Mouse (Mus musculus) T-helper 17 cell (primary cell): ENCODE results near the gene Zfp217.

Source experiments
- in situ Hi-C, 2 experiments: fragments of 300-600 bp; cut with MboI, MseI; formaldehyde crosslinking; loops; 1 replicate in 1 of 2; 2 replicates in 1 of 2; pipeline ENCODE4 v1.15.1; 2025; ENCODE audit warnings: high pct_unique_total_duplicates in 2 of 2

The Zfp217 gene

GRCm38 (mm10) chr2:170159795-170160568 lies 12.1 kb upstream of the Zfp217 start:
- in situ Hi-C loops: loop anchor here in 1 of 2 experiments (5.0 kb wide), 1 partner anchor 1568 kb away; no protein-coding TSS in a partner anchor

GRCm38 (mm10) chr2:170158987-170159386 lies 11.1 kb upstream of the Zfp217 start:
- in situ Hi-C loops: no loop called here

- in situ Hi-C loops: no loop called here
Measured at GRCm38 (mm10) chr2:170158251-170158650, 10.3 kb upstream of the Zfp217 start.

GRCm38 (mm10) chr2:170157280-170158200 lies 9.6 kb upstream of the Zfp217 start:
- in situ Hi-C loops: no loop called here

GRCm38 (mm10) chr2:170155089-170155740 lies 7.3 kb upstream of the Zfp217 start:
- in situ Hi-C loops: no loop called here

- in situ Hi-C loops: no loop called here
Measured at GRCm38 (mm10) chr2:170154738-170155088, 6.8 kb upstream of the Zfp217 start.

GRCm38 (mm10) chr2:170154301-170154721 lies 6.4 kb upstream of the Zfp217 start:
- in situ Hi-C loops: no loop called here

- in situ Hi-C loops: no loop called here
Measured at GRCm38 (mm10) chr2:170153421-170154271, 5.7 kb upstream of the Zfp217 start.

- in situ Hi-C loops: no loop called here
Measured at GRCm38 (mm10) chr2:170152856-170153255, 5.0 kb upstream of the Zfp217 start.

- in situ Hi-C loops: no loop called here
Measured at GRCm38 (mm10) chr2:170152036-170152686, 4.3 kb upstream of the Zfp217 start.

GRCm38 (mm10) chr2:170151470-170151869 lies 3.6 kb upstream of the Zfp217 start:
- in situ Hi-C loops: no loop called here

- in situ Hi-C loops: no loop called here
Measured at GRCm38 (mm10) chr2:170148828-170149227, 925 bp upstream of the Zfp217 start.

- in situ Hi-C loops: no loop called here
Measured at GRCm38 (mm10) chr2:170147170-170147569, 733 bp downstream of the Zfp217 start.

GRCm38 (mm10) chr2:170144343-170144742 lies 3.6 kb downstream of the Zfp217 start:
- in situ Hi-C loops: no loop called here

- in situ Hi-C loops: no loop called here
Measured at GRCm38 (mm10) chr2:170143861-170144260, 4.0 kb downstream of the Zfp217 start.

GRCm38 (mm10) chr2:170142542-170142941 lies 5.4 kb downstream of the Zfp217 start:
- in situ Hi-C loops: no loop called here

GRCm38 (mm10) chr2:170141481-170141880 lies 6.4 kb downstream of the Zfp217 start:
- in situ Hi-C loops: no loop called here

GRCm38 (mm10) chr2:170139411-170140046 lies 8.4 kb downstream of the Zfp217 start:
- in situ Hi-C loops: no loop called here

GRCm38 (mm10) chr2:170136928-170137327 lies 11.0 kb downstream of the Zfp217 start:
- in situ Hi-C loops: no loop called here

- in situ Hi-C loops: no loop called here
Measured at GRCm38 (mm10) chr2:170135820-170136219, 12.1 kb downstream of the Zfp217 start.
